Mouse (Mus musculus): ENCODE measurements around the gene Atad5. TPM values are rescaled to one million over a fixed set of nuclear protein-coding genes. Genes with fewer than 3 reads are reported as not detected.

The Atad5 gene
- polyA plus RNA-seq, 1 experiment from 2014 or later: 1.7 TPM

GRCm38 (mm10) chr11:80155961-80156360 is 66.8 kb downstream of the Atad5 start:
- ATAC-seq: no peak
- no peak overlapping the region for H3K9ac ChIP-seq (replicated peaks; ENCODE audit: low read depth)

GRCm38 (mm10) chr11:80156841-80157240 is 67.6 kb downstream of the Atad5 start:
- no peak for TF ChIP-seq EP300 (IDR thresholded peaks at IDR 0.05)
- TF ChIP-seq CTCF (IDR thresholded peaks at IDR 0.05): no peak
- Histone ChIP-seq H3K4me3 (ENCODE audit: low read depth, low read length) (no peak overlapping the region), H3K36me3 (ENCODE audit: insufficient read depth, low read length) (no peaks in the 10 kb centered on the region), H3K27ac (ENCODE audit: low read length) (no peak overlapping the region), H3K4me1 (ENCODE audit: insufficient read depth, low read depth, low read length) (0 out of 2 replicates have a peak, but pooled peaks cover 3% of the 10 kb centered on the region), H3K9me3 (ENCODE audit: low read length) (no peaks in the 10 kb centered on the region), H3K4me2 (replicated peaks; ENCODE audit: low read depth, low read length) (no peak overlapping the region), H3K9ac (replicated peaks; ENCODE audit: low read depth) (no peak overlapping the region), H3K27me3 (replicated peaks; ENCODE audit: insufficient read depth, low read length) (peaks cover 6% of the 10 kb centered on the region; the same call in 1 of the 2 replicates)
- ATAC-seq (no peak), DNase-seq (ENCODE audit: low spot score) (no peak)
- 77% methylated on average over 4 of the region's 4 CpGs for WGBS

More at GRCm38 (mm10) chr11:80155961-80156360, 66.8 kb downstream of the Atad5 start:
- DNase-seq (ENCODE audit: low spot score): no peak
- Histone ChIP-seq H3K9me3 (ENCODE audit: low read length) (no peaks in the 10 kb centered on the region), H3K4me1 (ENCODE audit: insufficient read depth, low read depth, low read length) (0 out of 2 replicates have a peak, but pooled peaks cover 3% of the 10 kb centered on the region), H3K27me3 (replicated peaks; ENCODE audit: insufficient read depth, low read length) (peaks cover 6% of the 10 kb centered on the region; the same call in 1 of the 2 replicates), H3K36me3 (ENCODE audit: insufficient read depth, low read length) (no peaks in the 10 kb centered on the region), H3K4me3 (ENCODE audit: low read depth, low read length) (no peak overlapping the region), H3K27ac (ENCODE audit: low read length) (no peak overlapping the region), H3K4me2 (replicated peaks; ENCODE audit: low read depth, low read length) (0 out of 2 replicates have a peak overlapping the region, but pooled peaks have one; percentile 6)
- 80% methylated on average over 4 of the region's 4 CpGs for WGBS
- TF ChIP-seq EP300 (IDR thresholded peaks at IDR 0.05): no peak
- TF ChIP-seq CTCF (IDR thresholded peaks at IDR 0.05): no peak

GRCm38 (mm10) chr11:80159018-80159417 is 69.8 kb downstream of the Atad5 start:
- 0 out of 2 replicates have a peak, but pooled peaks cover 3% of the 10 kb centered on the region for H3K4me1 ChIP-seq (ENCODE audit: insufficient read depth, low read depth, low read length)
- H3K9ac ChIP-seq (replicated peaks; ENCODE audit: low read depth): no peak overlapping the region
- H3K9me3 ChIP-seq (ENCODE audit: low read length): no peaks in the 10 kb centered on the region
- no peak overlapping the region for H3K4me2 ChIP-seq (replicated peaks; ENCODE audit: low read depth, low read length)
- DNase-seq (ENCODE audit: low spot score): no peak
- H3K4me3 ChIP-seq (ENCODE audit: low read depth, low read length): no peak overlapping the region
- no peaks in the 10 kb centered on the region for H3K36me3 ChIP-seq (ENCODE audit: insufficient read depth, low read length)
- no peak for TF ChIP-seq CTCF (IDR thresholded peaks at IDR 0.05)
- no peak for TF ChIP-seq EP300 (IDR thresholded peaks at IDR 0.05)
- 74% methylated on average over 7 of the region's 7 CpGs for WGBS
- H3K27me3 ChIP-seq (replicated peaks; ENCODE audit: insufficient read depth, low read length): peaks cover 6% of the 10 kb centered on the region; the same call in 1 of the 2 replicates
- no peak for ATAC-seq
- H3K27ac ChIP-seq (ENCODE audit: low read length): no peak overlapping the region

DNA sequence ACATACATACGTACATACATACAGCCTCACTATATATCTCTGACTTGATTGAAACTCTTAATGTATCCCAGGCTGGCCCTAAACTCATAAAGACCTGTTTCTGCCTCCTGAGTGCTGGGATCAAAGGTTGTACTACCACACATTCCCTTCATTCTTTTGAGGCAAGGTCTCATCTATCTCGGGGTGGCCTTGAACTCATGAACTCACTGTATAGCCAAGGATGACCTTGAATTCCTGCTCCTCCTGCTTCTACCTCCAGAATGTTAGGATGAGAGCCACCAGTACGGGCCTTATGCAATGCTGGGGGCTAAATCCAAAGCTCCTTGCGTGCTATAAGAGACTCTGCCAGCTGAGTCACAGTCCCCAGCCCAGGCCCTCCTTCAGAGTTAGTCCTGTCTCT is 71.8 kb downstream of the Atad5 start:
- TF ChIP-seq EP300 (IDR thresholded peaks at IDR 0.05): no peak
- TF ChIP-seq CTCF (IDR thresholded peaks at IDR 0.05): no peak
- ATAC-seq (no peak), DNase-seq (ENCODE audit: low spot score) (no peak)
- Histone ChIP-seq H3K4me3 (ENCODE audit: low read depth, low read length) (no peak overlapping the region), H3K36me3 (ENCODE audit: insufficient read depth, low read length) (no peaks in the 10 kb centered on the region), H3K9me3 (ENCODE audit: low read length) (no peaks in the 10 kb centered on the region), H3K4me1 (ENCODE audit: insufficient read depth, low read depth, low read length) (no peaks in the 10 kb centered on the region), H3K27me3 (replicated peaks; ENCODE audit: insufficient read depth, low read length) (no peaks in the 10 kb centered on the region), H3K9ac (replicated peaks; ENCODE audit: low read depth) (no peak overlapping the region), H3K4me2 (replicated peaks; ENCODE audit: low read depth, low read length) (no peak overlapping the region), H3K27ac (ENCODE audit: low read length) (no peak overlapping the region)
- 67% methylated on average over 4 of the region's 4 CpGs for WGBS

DNA sequence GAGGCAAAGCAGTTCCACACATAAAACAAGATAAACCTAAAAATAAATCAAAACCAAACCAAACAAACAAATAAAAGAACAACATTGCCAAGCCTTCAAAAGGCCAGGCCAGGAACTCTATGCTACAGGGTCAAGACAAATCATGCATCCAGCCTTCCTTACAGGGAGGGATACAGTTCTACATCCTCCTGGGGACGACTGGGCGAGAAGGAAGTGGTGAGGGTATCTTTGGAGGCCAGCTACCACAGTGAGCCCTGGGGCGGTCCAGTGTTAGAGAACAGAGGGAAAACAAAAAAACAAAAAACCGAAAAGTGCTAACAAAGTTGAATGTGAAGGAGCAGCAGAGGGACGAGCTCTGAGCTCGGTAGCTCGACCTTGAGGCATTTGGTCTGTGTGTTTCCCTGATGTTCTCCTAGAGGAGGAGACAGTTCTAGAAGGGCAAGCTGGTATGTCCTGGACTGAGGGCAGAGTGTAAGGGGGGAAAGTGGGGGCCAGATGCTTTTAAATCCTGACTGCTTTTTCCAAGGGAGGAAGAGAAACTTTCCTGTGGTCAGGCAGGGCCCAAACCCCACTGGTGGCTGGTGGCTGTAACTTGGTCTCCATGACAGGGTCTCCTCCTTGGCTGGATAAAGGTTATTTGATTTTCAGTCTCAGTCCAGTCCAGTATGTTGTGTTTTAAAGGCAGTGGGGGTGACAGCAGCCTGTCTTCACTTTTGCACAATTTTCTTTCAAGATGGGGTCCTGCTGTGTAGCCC is 74.3 kb downstream of the Atad5 start:
- no peaks in the 10 kb centered on the region for H3K9me3 ChIP-seq (ENCODE audit: low read length)
- no peak overlapping the region for H3K9ac ChIP-seq (replicated peaks; ENCODE audit: low read depth)
- H3K4me1 ChIP-seq (ENCODE audit: insufficient read depth, low read depth, low read length): no peaks in the 10 kb centered on the region
- no peak overlapping the region for H3K4me3 ChIP-seq (ENCODE audit: low read depth, low read length)
- no peak for TF ChIP-seq EP300 (IDR thresholded peaks at IDR 0.05)
- no peak for TF ChIP-seq CTCF (IDR thresholded peaks at IDR 0.05)
- H3K27ac ChIP-seq (ENCODE audit: low read length): no peak overlapping the region
- no peak for ATAC-seq
- H3K27me3 ChIP-seq (replicated peaks; ENCODE audit: insufficient read depth, low read length): no peaks in the 10 kb centered on the region
- no peaks in the 10 kb centered on the region for H3K36me3 ChIP-seq (ENCODE audit: insufficient read depth, low read length)
- WGBS: 62% methylated on average over 7 of the region's 7 CpGs
- H3K4me2 ChIP-seq (replicated peaks; ENCODE audit: low read depth, low read length): no peak overlapping the region
- DNase-seq (ENCODE audit: low spot score): no peak

DNA sequence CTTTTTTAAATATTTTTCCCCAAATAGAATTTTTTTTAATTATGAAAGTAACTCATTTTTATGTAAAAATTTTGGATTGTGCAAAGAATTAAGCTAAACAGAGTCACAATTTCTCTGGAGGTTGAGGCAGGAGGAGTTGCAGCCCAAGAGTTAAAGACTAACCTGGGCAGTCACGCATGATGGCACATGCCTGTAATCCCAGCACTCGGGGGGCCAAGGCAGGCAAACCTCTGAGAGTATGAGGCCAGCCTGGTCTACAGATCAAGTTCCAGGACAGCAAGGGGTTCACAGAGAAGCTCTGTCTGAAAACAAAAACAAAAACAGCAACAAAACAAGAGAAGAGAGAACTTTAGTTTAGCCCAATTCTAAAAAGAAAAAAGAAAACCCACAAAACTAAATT is 75.0 kb downstream of the Atad5 start:
- ATAC-seq (no peak), DNase-seq (ENCODE audit: low spot score) (no peak)
- Histone ChIP-seq H3K27ac (ENCODE audit: low read length) (no peak overlapping the region), H3K27me3 (replicated peaks; ENCODE audit: insufficient read depth, low read length) (no peaks in the 10 kb centered on the region), H3K36me3 (ENCODE audit: insufficient read depth, low read length) (no peaks in the 10 kb centered on the region), H3K9ac (replicated peaks; ENCODE audit: low read depth) (no peak overlapping the region), H3K4me1 (ENCODE audit: insufficient read depth, low read depth, low read length) (no peaks in the 10 kb centered on the region), H3K4me2 (replicated peaks; ENCODE audit: low read depth, low read length) (no peak overlapping the region), H3K9me3 (ENCODE audit: low read length) (no peaks in the 10 kb centered on the region), H3K4me3 (ENCODE audit: low read depth, low read length) (no peak overlapping the region)
- WGBS: 67% methylated on average over 2 of the region's 2 CpGs
- TF ChIP-seq CTCF (IDR thresholded peaks at IDR 0.05): no peak
- TF ChIP-seq EP300 (IDR thresholded peaks at IDR 0.05): no peak

All from lung, postnatal 0 days (tissue).